Mouse (Mus musculus): ENCODE measurements around the gene Nav1.

Gene Nav1

DNA sequence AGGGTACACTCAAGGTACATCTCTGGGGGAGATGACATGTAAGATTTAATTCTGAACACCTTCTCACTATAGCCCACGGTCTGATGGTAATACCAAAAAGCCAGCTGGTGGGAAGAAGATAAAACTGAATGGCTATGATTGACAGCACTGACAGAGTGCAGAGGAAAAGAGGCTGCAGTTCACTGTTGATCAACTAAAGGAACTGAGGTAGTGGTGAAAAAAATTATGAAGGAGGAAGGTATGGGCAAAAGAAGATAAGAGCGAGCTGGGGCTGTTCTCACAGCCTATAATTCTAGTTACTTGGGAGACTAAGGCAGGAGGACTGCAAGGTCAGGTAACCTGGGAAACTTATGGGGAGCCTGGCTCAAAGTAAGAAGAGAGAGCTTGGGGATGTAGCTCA is 155.7 kb downstream of the Nav1 start:
- in situ Hi-C loops (cut with MboI, MseI), result no loop called here

DNA sequence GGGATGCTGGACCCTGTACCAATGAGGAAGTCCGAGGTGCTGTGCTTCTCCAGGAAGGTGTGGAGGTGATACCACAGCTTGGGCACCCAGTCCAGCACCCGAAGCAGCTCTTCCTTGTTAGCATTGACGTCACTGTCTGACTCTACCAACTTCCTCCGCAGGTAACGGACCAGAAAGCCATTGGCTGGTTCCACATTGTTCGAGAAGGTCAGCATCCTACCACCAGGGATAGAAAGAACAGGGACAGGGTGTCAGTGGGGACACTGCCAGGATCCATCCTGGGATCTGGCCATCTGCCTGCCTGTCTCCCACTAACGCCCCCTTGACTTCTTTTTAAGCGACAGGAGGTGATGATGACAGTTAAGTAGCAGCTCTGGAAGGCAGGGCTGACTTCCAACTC is 157.2 kb downstream of the Nav1 start:
- in situ Hi-C loops (cut with MboI, MseI), result no loop called here

GRCm38 (mm10) chr1:135448940-135449339 is 158.2 kb downstream of the Nav1 start:
- in situ Hi-C loops (cut with MboI, MseI), result no loop called here

DNA sequence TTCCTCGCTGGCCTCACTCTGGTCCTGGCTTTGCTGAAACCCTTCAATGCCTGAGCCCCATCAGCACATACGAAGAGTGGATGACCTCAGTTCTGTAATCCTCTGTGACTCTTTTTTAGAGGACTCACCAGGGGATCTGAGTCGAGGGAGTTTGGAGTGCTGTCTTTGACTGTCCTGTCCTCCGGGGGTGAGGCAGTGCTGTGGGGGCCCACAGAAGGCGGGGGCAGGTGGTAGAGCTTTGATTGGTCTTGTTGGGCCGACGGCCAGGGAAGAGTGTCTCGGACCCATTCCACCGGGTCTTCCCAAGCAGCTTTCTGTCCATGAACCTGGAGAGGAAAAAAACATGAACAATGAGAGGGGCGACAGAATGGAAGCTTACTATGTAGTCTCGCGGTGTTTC is 163.6 kb downstream of the Nav1 start:
- in situ Hi-C loops (cut with MboI, MseI), result no loop called here

DNA sequence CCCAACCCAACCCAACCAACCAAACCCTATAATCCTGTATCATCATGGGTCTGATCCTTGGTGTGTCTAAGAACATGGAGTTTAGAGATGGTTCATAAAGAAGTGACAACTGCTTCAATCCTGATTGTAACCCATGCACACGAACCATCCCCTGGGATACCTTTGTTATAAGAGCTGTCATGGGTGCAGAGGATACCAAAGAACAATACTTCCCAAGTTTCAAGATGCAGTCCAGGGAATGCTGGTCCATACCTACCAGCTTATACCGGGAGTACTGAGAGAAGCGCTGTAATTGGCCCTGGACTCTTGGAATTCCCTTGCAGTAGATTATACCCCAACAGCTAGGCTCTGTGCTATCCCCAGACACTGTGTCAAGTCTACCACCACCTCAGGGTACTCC is 165.2 kb downstream of the Nav1 start:
- in situ Hi-C loops (cut with MboI, MseI), result no loop called here

DNA sequence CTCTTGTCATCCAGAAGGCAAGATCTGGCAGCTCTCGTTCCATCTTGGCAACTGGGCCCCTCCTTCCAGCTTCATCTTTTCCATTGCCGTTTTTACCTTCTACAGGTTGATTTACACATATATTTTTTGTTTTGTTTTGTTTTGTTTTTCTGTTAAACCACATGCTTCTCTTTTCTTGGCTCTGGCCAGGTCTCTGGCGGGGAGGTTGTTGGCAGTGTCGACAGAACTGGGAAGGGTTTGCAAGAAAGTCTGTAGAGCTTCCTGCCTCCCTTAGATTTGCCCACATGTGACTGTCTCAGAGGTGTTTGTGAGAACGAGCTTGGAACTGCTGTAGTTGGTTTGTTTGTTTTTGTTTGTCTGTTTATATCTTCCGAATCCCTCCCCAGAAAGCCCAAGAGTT is 166.1 kb downstream of the Nav1 start:
- in situ Hi-C loops (cut with MboI, MseI), result no loop called here

DNA sequence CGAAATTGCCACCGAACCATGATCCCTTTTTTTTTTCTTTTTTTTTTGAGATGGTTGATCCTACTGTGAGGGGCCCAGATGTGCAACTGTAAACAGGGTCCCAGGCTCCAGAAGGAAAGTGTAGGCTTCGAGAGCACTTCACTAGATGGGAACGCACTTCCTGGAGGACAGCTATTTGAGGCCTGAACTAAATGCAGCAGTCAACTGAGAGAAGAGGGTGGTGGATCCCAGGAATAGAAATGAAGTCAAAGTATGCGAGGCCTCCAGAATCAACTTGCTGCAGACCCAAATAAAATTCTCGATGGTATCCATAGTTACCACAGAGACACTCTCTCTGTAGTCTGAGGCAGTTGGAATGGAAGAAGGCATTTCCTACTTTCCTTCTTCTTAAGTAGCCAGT is 168.3 kb downstream of the Nav1 start:
- in situ Hi-C loops (cut with MboI, MseI), result no loop called here

DNA sequence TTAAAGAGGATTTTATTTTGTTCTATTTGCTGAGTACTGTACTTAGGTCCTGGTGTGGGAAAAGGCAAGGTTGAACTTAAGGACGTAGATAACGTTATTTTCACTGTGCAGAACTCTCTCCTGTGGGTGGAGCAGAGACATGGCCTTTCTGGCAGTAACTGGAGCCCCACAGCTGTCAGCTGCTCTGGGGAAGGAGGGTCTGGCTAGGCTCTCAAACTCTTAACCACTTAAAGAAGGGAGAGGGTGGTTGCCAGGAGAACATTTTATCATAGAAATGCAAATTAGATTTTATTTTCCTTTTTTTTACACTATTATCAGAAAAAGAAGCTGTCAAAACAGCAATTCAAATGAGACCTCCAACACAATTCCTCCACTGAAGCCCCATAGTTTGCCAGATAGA is 171.3 kb downstream of the Nav1 start:
- in situ Hi-C loops (cut with MboI, MseI), result no loop called here

DNA sequence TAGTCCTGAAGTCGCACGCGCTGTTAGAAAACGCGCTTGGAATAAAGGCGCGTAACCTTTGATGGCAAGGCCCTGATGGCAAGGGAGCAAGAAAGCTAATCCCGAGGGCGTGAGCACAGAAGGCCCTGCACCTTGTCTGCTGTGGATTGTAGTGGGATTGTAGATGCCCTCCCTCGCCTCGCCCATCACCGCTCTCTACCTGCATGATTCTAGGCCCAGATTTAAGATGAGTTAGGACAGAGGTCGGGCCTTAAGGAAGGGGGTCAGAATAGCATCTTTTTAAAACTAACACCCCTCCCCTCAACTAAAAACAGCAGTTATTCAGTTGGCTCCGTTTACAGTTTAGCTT is 176.5 kb downstream of the Nav1 start:
- in situ Hi-C loops (cut with MboI, MseI), result no loop called here

GRCm38 (mm10) chr1:135429901-135430668 is 177.0 kb downstream of the Nav1 start, which contains the start of gene Ipo9:
Ipo9 (minus strand) TSS chr1:135430499.
- in situ Hi-C loops (cut with MboI, MseI), result no loop called here

- in situ Hi-C loops (cut with MboI, MseI), result no loop called here
Measured at GRCm38 (mm10) chr1:135427390-135427789, 179.7 kb downstream of the Nav1 start.

DNA sequence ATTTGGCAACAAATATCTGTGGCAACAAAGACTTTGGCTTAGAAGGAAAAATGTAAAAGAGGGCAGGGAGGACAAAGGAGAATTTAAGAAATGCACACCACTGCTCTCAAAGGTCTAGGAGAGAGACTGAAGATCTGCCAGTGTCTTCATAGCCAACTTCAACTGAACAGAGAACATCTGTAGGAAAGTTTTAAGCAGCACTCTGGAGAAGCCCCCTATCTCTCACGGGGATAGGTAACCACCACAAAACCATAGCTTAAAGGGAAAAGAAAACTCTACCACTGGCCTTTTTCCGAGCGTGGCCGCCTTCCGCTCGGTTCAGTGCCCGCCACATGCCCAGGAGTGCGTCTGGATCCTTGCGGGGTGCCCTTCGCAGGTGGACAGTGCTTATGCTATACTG is 180.4 kb downstream of the Nav1 start:
- in situ Hi-C loops (cut with MboI, MseI), result no loop called here

- in situ Hi-C loops (cut with MboI, MseI), result no loop called here
Measured at GRCm38 (mm10) chr1:135422772-135423171, 184.3 kb downstream of the Nav1 start.

DNA sequence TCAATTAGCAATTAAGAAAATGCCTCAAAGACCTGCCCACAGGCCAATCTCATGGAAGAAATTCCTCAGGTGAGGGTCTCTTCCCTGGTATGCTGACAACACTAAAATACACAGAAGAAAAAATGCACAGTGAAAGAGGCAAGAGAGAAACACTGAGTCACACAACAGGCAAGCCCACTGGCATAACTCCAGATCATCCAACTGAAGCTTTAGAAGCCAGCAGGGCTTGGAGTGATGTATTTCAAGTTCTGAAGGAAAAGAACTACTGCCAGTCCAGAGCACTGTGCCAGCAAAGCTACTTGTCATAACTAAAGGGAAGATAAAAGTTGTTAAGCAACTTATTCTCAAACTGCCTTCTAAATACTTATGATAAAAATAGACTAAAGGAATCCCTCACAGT is 193.1 kb downstream of the Nav1 start:
- in situ Hi-C loops (cut with MboI, MseI), result loop anchor here in 1 of 2 experiments (10.0 kb wide), 1 partner anchor 819 kb away; no protein-coding TSS in a partner anchor

DNA sequence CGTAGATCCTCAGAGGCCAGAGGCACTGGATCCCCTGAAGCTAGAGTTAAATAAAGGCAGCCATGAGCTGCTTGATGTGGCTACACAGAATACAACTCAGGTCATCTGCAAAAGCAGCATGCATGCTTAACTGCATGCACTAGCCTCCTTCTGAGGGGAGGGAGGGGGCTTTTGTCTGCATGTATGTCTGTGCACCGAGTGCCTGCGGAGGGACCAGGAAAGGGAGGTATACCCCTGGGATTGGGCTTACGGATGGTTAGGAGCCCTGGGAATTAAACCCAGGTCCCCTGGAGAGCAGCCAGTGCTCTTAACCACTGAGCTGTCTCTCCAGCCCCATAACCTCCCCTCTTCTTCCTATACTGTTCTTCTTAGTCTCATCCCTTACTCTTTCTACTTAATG is 195.0 kb downstream of the Nav1 start:
- in situ Hi-C loops (cut with MboI, MseI), result loop anchor here in 1 of 2 experiments (10.0 kb wide), 1 partner anchor 817 kb away; no protein-coding TSS in a partner anchor

DNA sequence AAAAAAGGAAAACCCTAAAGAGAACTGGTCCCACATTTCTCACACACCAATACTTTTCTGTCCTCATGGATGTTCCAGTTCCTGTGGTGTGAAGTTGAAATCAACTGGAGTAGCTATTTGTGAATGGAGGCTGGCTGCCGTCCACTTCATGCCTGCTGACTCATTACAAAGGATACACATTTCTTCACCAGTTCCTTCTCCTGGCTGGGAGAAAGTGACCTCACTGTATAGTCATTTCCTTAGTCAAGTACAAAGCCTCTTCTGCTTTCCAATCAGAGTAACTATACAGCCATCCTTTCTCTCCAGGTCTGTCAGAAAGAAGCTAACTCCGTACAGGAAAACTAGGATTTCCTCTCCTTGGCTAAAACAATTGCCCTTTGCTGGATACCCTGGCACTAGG is 196.1 kb downstream of the Nav1 start:
- in situ Hi-C loops (cut with MboI, MseI), result loop anchor here in 1 of 2 experiments (10.0 kb wide), 1 partner anchor 816 kb away; no protein-coding TSS in a partner anchor

- in situ Hi-C loops (cut with MboI, MseI), result no loop called here
Measured at GRCm38 (mm10) chr1:135408973-135409372, 198.1 kb downstream of the Nav1 start.

DNA sequence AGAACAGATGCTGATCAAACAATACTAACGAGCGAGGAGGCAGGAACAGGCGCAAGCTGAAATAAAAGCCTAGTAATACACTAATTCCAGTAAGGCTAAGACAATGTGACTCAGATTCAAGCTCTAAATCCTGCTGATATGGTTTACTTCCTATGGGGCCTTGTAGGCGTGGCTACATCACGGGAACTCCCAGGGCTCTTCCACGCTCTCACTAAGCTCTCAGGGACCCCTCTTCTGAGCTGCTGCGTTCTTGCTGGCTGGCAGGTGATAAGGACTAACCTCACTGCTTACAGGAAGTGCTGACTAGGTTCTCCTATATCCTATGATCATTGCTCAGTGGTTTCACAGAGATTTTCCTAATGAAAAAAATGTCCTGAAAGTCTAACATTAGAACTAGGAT is 201.7 kb downstream of the Nav1 start:
- in situ Hi-C loops (cut with MboI, MseI), result no loop called here

- in situ Hi-C loops (cut with MboI, MseI), result no loop called here
Measured at GRCm38 (mm10) chr1:135401452-135402110, 205.5 kb downstream of the Nav1 start.

- in situ Hi-C loops (cut with MboI, MseI), result no loop called here
Measured at GRCm38 (mm10) chr1:135399466-135399865, 207.6 kb downstream of the Nav1 start.

DNA sequence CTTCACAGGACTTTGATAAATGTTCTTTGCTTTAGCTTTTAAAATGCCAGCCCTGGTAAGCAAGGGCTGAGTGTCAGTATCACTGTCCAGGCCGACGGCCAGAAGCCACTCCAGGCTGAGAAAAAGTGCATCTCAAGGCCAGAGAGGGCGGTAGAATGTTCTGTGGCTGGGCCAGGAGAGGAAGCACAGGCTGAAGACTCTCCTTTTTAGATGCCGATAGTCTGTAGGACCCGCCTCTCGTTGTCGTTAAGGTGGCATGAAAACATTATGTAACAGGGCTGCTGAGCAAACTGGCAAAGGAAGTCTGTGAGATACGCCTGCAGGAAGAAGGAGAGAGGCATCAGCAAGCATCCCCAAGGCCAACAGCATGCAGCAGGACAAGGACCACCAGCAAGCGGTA is 221.9 kb downstream of the Nav1 start:
- in situ Hi-C loops (cut with MboI, MseI), result no loop called here

Data from T-helper 17 cell (primary cell).